ENCODE assay signal across 9 mouse cellular contexts in the genomic region with DNA sequence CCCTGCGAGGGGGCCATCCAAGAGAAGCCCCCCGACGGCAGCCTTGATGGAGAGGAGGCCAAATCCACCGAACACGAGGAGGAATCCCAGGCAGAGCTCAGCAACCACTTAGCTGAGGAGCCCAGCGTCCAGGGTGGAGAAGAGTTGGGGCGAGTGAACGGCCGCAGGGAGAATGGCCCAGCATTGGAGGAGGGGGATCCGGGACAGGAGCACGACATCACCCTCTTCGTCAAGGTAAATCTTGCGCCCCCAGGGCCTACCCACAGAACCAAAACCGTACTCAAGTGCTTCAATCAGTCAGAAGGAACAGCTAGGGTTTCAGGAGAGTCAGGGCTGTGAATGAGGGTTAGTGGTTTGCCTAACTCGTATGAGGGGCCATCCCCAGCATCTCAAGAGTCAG. TPM values are rescaled to one million over a fixed set of nuclear protein-coding genes. Genes with fewer than 3 reads are reported as not detected.
DNase-seq lines count a peak whose midpoint lies in the region; ATAC-seq and TF ChIP-seq lines count a peak whose summit lies in the region.
"Had no signal": no experiment of that assay in that cellular context is flagged by ENCODE, and none has a peak within 500 bp of the region (broad histone marks: within the 10 kb centered on the region; RNA-seq: fewer than 3 reads in every experiment).

No protein-coding gene starts in this region.

- H3K4me3 ChIP-seq in CH12.LX (replicated peaks in 1 of 3; ENCODE audit: low read depth in 2 of 3, low read length in 2 of 3, poor library complexity in 1 of 3): peak overlapping the region in 2 of 3 experiments; percentile 13 to 39
- H3K4me3 ChIP-seq in bone marrow macrophage, adult 2 months (ENCODE audit: insufficient read depth, low read length): peak overlapping the region; percentile 42; the same call in 1 of the 2 replicates
- H3K4me3 ChIP-seq in hindbrain, embryonic 15.5 days: peak overlapping the region; percentile 44
- peak overlapping the region; percentile 48 for H3K4me3 ChIP-seq in midbrain, embryonic 12.5 days

- no peak for ATAC-seq in hindbrain, embryonic 15.5 days (ENCODE audit: low FRiP score, low read depth)
- no peak for ATAC-seq in midbrain, embryonic 12.5 days (ENCODE audit: low FRiP score, low read depth)
- ATAC-seq: Patski had no signal

- H3K4me2 ChIP-seq in CH12.LX (ENCODE audit: insufficient read depth, low read depth, poor library complexity, severe bottlenecking): peak overlapping the region; percentile 24; the same call in 1 of the 2 replicates
- peak overlapping the region; percentile 95 for H3K4me2 ChIP-seq in hindbrain, embryonic 15.5 days
- H3K4me2 ChIP-seq in midbrain, embryonic 12.5 days (replicated peaks): peak overlapping the region; percentile 84

- TF ChIP-seq CTCF in CH12.LX (conservative IDR thresholded peaks at IDR 0.05 in 1 of 2, IDR thresholded peaks at IDR 0.05 in 1 of 2; ENCODE audit: low read depth in 2 of 2, low read length in 2 of 2): no peak
- no peak for TF ChIP-seq CTCF in bone marrow macrophage, adult 2 months (IDR thresholded peaks at IDR 0.05; ENCODE audit: low read depth, low read length)

- H3K9ac ChIP-seq in CH12.LX (ENCODE audit: insufficient read depth, low read depth): no peak overlapping the region
- H3K9ac ChIP-seq in hindbrain, embryonic 15.5 days: peak overlapping the region; percentile 43; the same call in 1 of the 2 replicates
- no peak overlapping the region for H3K9ac ChIP-seq in midbrain, embryonic 12.5 days (replicated peaks)

- no peak overlapping the region for H3K27ac ChIP-seq in CH12.LX (ENCODE audit: insufficient read depth, low read depth)
- H3K27ac ChIP-seq in bone marrow macrophage, adult 2 months (ENCODE audit: insufficient read depth, low read depth, low read length): no peak overlapping the region
- H3K27ac ChIP-seq in hindbrain, embryonic 15.5 days (replicated peaks): no peak overlapping the region
- H3K27ac ChIP-seq in midbrain, embryonic 12.5 days (replicated peaks): no peak overlapping the region

- 20% methylated on average over 15 of the region's 15 CpGs for WGBS in hindbrain, embryonic 15.5 days
- WGBS in midbrain, embryonic 12.5 days: 12% methylated on average over 15 of the region's 15 CpGs

- in situ Hi-C loops in CH12.LX (cut with MboI; ENCODE audit: low pct_ligation_motif_present, low pct_unique_long_range_greater_than_20kb, low sequenced_read_pairs): no loop called here

- dilution Hi-C loops in CH12.LX (cut with MboI; ENCODE audit: extremely low pct_ligation_motif_present, extremely low pct_unique_long_range_greater_than_20kb, low sequenced_read_pairs): no loop called here

- no peaks in the 10 kb centered on the region for H3K36me3 ChIP-seq in CH12.LX (replicated peaks in 1 of 2; ENCODE audit: control insufficient read depth in 1 of 2, insufficient read depth in 1 of 2, low read length in 1 of 2)
- no peaks in the 10 kb centered on the region for H3K36me3 ChIP-seq in hindbrain, embryonic 15.5 days
- no peaks in the 10 kb centered on the region for H3K36me3 ChIP-seq in midbrain, embryonic 12.5 days

- H3K9me3 ChIP-seq in CH12.LX (replicated peaks; ENCODE audit: low read length): peaks cover 9% of the 10 kb centered on the region
- H3K9me3 ChIP-seq in hindbrain, embryonic 15.5 days: no peaks in the 10 kb centered on the region
- H3K9me3 ChIP-seq in midbrain, embryonic 12.5 days: no peaks in the 10 kb centered on the region

- TF ChIP-seq POLR2A in CH12.LX (IDR thresholded peaks at IDR 0.05; ENCODE audit: low read depth, low read length): no peak
- TF ChIP-seq POLR2A in bone marrow macrophage, adult 2 months (IDR thresholded peaks at IDR 0.05; ENCODE audit: borderline replicate concordance, low read depth, low read length): no peak

- no peaks in the 10 kb centered on the region for H3K79me2 ChIP-seq in CH12.LX (replicated peaks; ENCODE audit: control insufficient read depth, extremely low read depth, insufficient read depth, poor library complexity, severe bottlenecking)

- peaks cover 12 to 46% of the 10 kb centered on the region in 2 experiments for H3K4me1 ChIP-seq in CH12.LX (ENCODE audit: control insufficient read depth in 1 of 2, insufficient read depth in 2 of 2)
- H3K4me1 ChIP-seq in bone marrow macrophage, adult 2 months (ENCODE audit: control insufficient read depth, insufficient read depth, low read length): 0 out of 2 replicates have a peak, but pooled peaks cover 2% of the 10 kb centered on the region
- H3K4me1 ChIP-seq in hindbrain, embryonic 15.5 days (replicated peaks): peaks cover 11% of the 10 kb centered on the region
- H3K4me1 ChIP-seq in midbrain, embryonic 12.5 days: peaks cover 15% of the 10 kb centered on the region

- TF ChIP-seq RAD21 in CH12.LX (IDR thresholded peaks at IDR 0.05; ENCODE audit: low read depth, low read length): no peak

- DNase-seq in CH12.LX (ENCODE audit: extremely low read depth): peak; percentile 40
- DNase-seq in urinary bladder, postnatal 10 days (ENCODE audit: low spot score): no peak
- DNase-seq in urinary bladder, adult 18-20 months (ENCODE audit: low spot score in 2 of 2): no peak
- DNase-seq in cerebellum, adult 9-10 months: no peak
- DNase-seq: layer of hippocampus, postnatal 36 days had no signal

- no peaks in the 10 kb centered on the region for H3K27me3 ChIP-seq in CH12.LX (replicated peaks)
- H3K27me3 ChIP-seq in hindbrain, embryonic 15.5 days: peaks cover 35% of the 10 kb centered on the region
- peaks cover 43% of the 10 kb centered on the region for H3K27me3 ChIP-seq in midbrain, embryonic 12.5 days

- no peak for TF ChIP-seq EP300 in CH12.LX (IDR thresholded peaks at IDR 0.05; ENCODE audit: low read length)

TF ChIP-seq in CH12.LX, 34 proteins besides CTCF, POLR2A, EP300 and RAD21:
- TF ChIP-seq POLR2AphosphoS2 (IDR thresholded peaks at IDR 0.05; ENCODE audit: low read depth, low read length) (no peak), JUN (IDR thresholded peaks at IDR 0.05; ENCODE audit: insufficient read depth, low read depth, low read length) (no peak), E2F4 (IDR thresholded peaks at IDR 0.05; ENCODE audit: insufficient replicate concordance, low read depth, low read length) (no peak), ZC3H11A (IDR thresholded peaks at IDR 0.05; ENCODE audit: low read depth, low read length) (no peak), UBTF (IDR thresholded peaks at IDR 0.05; ENCODE audit: low read depth, low read length) (no peak), MAFK (IDR thresholded peaks at IDR 0.05; ENCODE audit: insufficient replicate concordance, low read length) (no peak), HCFC1 (IDR thresholded peaks at IDR 0.05; ENCODE audit: low read depth, low read length) (no peak), MEF2A (IDR thresholded peaks at IDR 0.05; ENCODE audit: borderline replicate concordance, low read depth, low read length) (no peak), BHLHE40 (IDR thresholded peaks at IDR 0.05; ENCODE audit: low read depth, low read length) (no peak), MAX (IDR thresholded peaks at IDR 0.05; ENCODE audit: low read length) (no peak), MAZ (IDR thresholded peaks at IDR 0.05; ENCODE audit: low read depth, low read length) (no peak), ZNF384 (IDR thresholded peaks at IDR 0.05; ENCODE audit: low read depth, low read length) (no peak), SIN3A (IDR thresholded peaks at IDR 0.05; ENCODE audit: low read length) (no peak), MXI1 (IDR thresholded peaks at IDR 0.05; ENCODE audit: low read depth, low read length) (no peak), CHD2 (IDR thresholded peaks at IDR 0.05; ENCODE audit: low read length) (no peak), ZKSCAN1 (IDR thresholded peaks at IDR 0.05; ENCODE audit: borderline replicate concordance, low read depth, low read length) (no peak), TBP (conservative IDR thresholded peaks at IDR 0.05; ENCODE audit: low read depth, low read length) (no peak), TCF12 (IDR thresholded peaks at IDR 0.05; ENCODE audit: low read depth, low read length) (no peak), NRF1 (IDR thresholded peaks at IDR 0.05; ENCODE audit: low read depth, low read length) (no peak), KAT2A (IDR thresholded peaks at IDR 0.05; ENCODE audit: insufficient replicate concordance, low read length) (no peak)
TF ChIP-seq in CH12.LX: peak in this region for 0.

RNA-seq across cellular contexts. Expression of a gene that starts 13.8 kb away (rescaled TPM):
- total RNA-seq in CH12.LX (2012; rRNA removed) (0.80 and 1.2 TPM in 2 replicates), CH12.LX (2014; rRNA removed) (0.16 and 0.24 TPM in 2 replicates)
- polyA plus RNA-seq in CH12.LX (2012; ENCODE audit: insufficient read length, low read depth): 0.08 TPM in 1 of 2 replicates, not detected in the other
- polyA plus RNA-seq in bone marrow macrophage, adult 2 months (2012; ENCODE audit: insufficient read depth, insufficient read length, missing spikeins): not detected in 2 replicates
- polyA plus RNA-seq in hindbrain, embryonic 15.5 days (2015; fragmentation: Nextera tagmentation; extraction: Ambion mirVana): 7.0 and 9.7 TPM in 2 replicates
- 1.6 and 4.6 TPM in 2 replicates for polyA plus RNA-seq in midbrain, embryonic 12.5 days (2016; fragmentation: Nextera tagmentation; extraction: Ambion mirVana)

RNA-seq across cellular contexts. Expression of a gene that starts 28.7 kb away (rescaled TPM):
- total RNA-seq in CH12.LX (2012; rRNA removed) (10.0 and 10.5 TPM in 2 replicates), CH12.LX (2014; rRNA removed) (15.3 and 15.5 TPM in 2 replicates)
- 12.4 and 13.5 TPM in 2 replicates for polyA plus RNA-seq in CH12.LX (2012; ENCODE audit: insufficient read length, low read depth)
- polyA plus RNA-seq in bone marrow macrophage, adult 2 months (2012; ENCODE audit: insufficient read depth, insufficient read length, missing spikeins): 13.9 and 15.8 TPM in 2 replicates
- 73.3 and 79.7 TPM in 2 replicates for polyA plus RNA-seq in hindbrain, embryonic 15.5 days (2015; fragmentation: Nextera tagmentation; extraction: Ambion mirVana)
- polyA plus RNA-seq in midbrain, embryonic 12.5 days (2016; fragmentation: Nextera tagmentation; extraction: Ambion mirVana): 42.1 and 42.8 TPM in 2 replicates

Comparison
In these comparisons a context has a peak if more than half of its experiments do, and no peak if none do; other contexts are left out.
1. H3K4me2 ChIP-seq: peak in every context shown above with its lines; median percentile 95 in hindbrain, embryonic 15.5 days; 84 in midbrain, embryonic 12.5 days; 24 in CH12.LX.